Mouse (Mus musculus) ES-Bruce4 (cell line): Measurements from ENCODE around the gene Ksr1.

ENCODE experiments used
- CTCF ChIP-seq: IDR thresholded peaks from one replicate; pipeline ENCODE4 v1.8.1; 2011; ENCODE audit warnings: low read depth, low read length
- EP300 ChIP-seq: IDR thresholded peaks from 2 replicates; pipeline ENCODE4 v1.6.1; 2011; ENCODE audit warnings: low read depth, low read length; ENCODE audit not compliant: insufficient read depth
- POLR2A ChIP-seq: IDR thresholded peaks from one replicate; pipeline ENCODE4 v1.8.1; 2011; ENCODE audit warnings: low read length; ENCODE audit not compliant: insufficient read depth

- TF ChIP-seq EP300 (no peak), CTCF (no peak), POLR2A (no peak)
These were observed 83.3 kb downstream of the Ksr1 start for GRCm38 (mm10) chr11:79062897-79063296.
